ENCODE assay signal across 15 mouse cellular contexts in the genomic region with DNA sequence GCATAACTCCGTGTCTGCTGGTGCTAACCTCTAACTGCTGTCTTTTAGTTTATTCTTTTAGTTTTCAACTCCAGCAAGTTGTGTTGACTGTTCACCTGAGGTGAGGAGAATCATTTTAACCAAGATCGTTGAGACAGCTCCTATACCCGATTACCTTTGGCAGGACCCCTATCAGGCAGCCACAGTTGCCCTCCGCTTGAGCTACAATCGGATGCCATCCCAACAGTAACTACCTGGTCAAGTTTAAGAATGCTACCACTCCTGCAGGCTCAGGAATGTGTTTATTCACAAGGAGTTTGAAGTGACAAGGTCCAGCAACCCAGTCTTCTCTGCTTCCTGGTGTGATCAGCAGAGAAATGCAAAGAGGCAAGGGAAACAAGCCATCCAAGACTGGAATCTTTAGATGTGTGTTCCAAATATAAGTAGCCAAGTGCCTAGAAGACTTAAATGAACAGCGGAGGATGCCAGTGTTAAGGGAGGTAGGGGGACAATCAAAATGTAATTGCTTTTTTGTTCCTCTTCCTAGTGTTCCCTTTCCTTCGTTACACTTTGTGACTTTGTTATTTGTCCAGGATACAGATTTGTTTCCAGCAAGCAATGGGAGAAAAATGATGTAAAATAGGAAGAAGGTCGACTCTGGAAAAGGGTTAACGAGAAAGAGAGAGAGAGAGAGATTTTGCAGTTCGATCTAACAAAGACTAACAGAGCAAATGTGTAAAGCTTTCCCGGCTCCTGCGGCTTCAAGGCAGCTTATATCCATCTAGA.
A peak's percentile ranks its signal among the peaks of the same experiment; 100 is the strongest.
DNase-seq lines count a peak whose midpoint lies in the region; ATAC-seq lines count a peak whose summit lies in the region.
"Had no signal": no experiment of that assay in that cellular context is flagged by ENCODE, and none has a peak within 500 bp of the region (broad histone marks: within the 10 kb centered on the region; RNA-seq: fewer than 3 reads in every experiment).

No protein-coding gene starts in this region.

- DNase-seq in hindbrain, embryonic 11.5 days (ENCODE audit: low spot score): peak; percentile 62
- DNase-seq in embryo, embryonic 9.5 days (ENCODE audit: extremely low spot score): peak; percentile 42
- DNase-seq in neural tube, embryonic 11.5 days (ENCODE audit: low spot score): peak; percentile 43
- DNase-seq in adrenal gland, adult 8-10 months: no peak
- DNase-seq in cerebellum, adult 8-10 months: no peak
- DNase-seq: cerebellum, adult 11-12 months; gastrocnemius, adult 2 months; kidney, postnatal 36 days; lung, adult 2 months; right cerebral cortex, adult 18-20 months; spleen, adult 18-20 months had no signal

- H3K9ac ChIP-seq in hindbrain, embryonic 11.5 days (ENCODE audit: low read depth, low read length): no peak overlapping the region
- no peak overlapping the region for H3K9ac ChIP-seq in hindbrain, embryonic 16.5 days (ENCODE audit: low read depth, low read length)
- H3K9ac ChIP-seq in midbrain, embryonic 12.5 days (replicated peaks): no peak overlapping the region
- H3K9ac ChIP-seq in midbrain, embryonic 16.5 days (ENCODE audit: low read depth, low read length): no peak overlapping the region
- no peak overlapping the region for H3K9ac ChIP-seq in neural tube, embryonic 11.5 days (ENCODE audit: low read length)
- H3K9ac ChIP-seq: limb, embryonic 12.5 days had no signal

- no peak overlapping the region for H3K27ac ChIP-seq in hindbrain, embryonic 11.5 days (ENCODE audit: low read depth, low read length)
- no peak overlapping the region for H3K27ac ChIP-seq in hindbrain, embryonic 16.5 days (ENCODE audit: low read depth, low read length)
- no peak overlapping the region for H3K27ac ChIP-seq in midbrain, embryonic 12.5 days (replicated peaks)
- no peak overlapping the region for H3K27ac ChIP-seq in midbrain, embryonic 16.5 days (ENCODE audit: low read length)
- H3K27ac ChIP-seq in neural tube, embryonic 11.5 days (ENCODE audit: low read depth, low read length): no peak overlapping the region
- H3K27ac ChIP-seq: gastrocnemius, adult 2 months; limb, embryonic 12.5 days had no signal

- no peak overlapping the region for H3K4me3 ChIP-seq in hindbrain, embryonic 11.5 days (ENCODE audit: low read depth, low read length)
- no peak overlapping the region for H3K4me3 ChIP-seq in hindbrain, embryonic 16.5 days (ENCODE audit: low read length)
- H3K4me3 ChIP-seq in midbrain, embryonic 12.5 days: no peak overlapping the region
- no peak overlapping the region for H3K4me3 ChIP-seq in midbrain, embryonic 16.5 days (ENCODE audit: low read depth, low read length)
- no peak overlapping the region for H3K4me3 ChIP-seq in neural tube, embryonic 11.5 days (ENCODE audit: low read depth, low read length)
- H3K4me3 ChIP-seq: gastrocnemius, adult 2 months; limb, embryonic 12.5 days had no signal

- no peaks in the 10 kb centered on the region for H3K9me3 ChIP-seq in hindbrain, embryonic 11.5 days (ENCODE audit: control insufficient read depth, low read length)
- H3K9me3 ChIP-seq in hindbrain, embryonic 16.5 days (ENCODE audit: control insufficient read depth, low read length): no peaks in the 10 kb centered on the region
- no peaks in the 10 kb centered on the region for H3K9me3 ChIP-seq in midbrain, embryonic 12.5 days
- H3K9me3 ChIP-seq in midbrain, embryonic 16.5 days (replicated peaks; ENCODE audit: control insufficient read depth, low read length, poor library complexity, severe bottlenecking): no peaks in the 10 kb centered on the region
- no peaks in the 10 kb centered on the region for H3K9me3 ChIP-seq in neural tube, embryonic 11.5 days (ENCODE audit: control insufficient read depth, low read length)
- H3K9me3 ChIP-seq: limb, embryonic 12.5 days had no signal

- 3% methylated on average over 12 of the region's 12 CpGs for WGBS in hindbrain, embryonic 11.5 days
- 4% methylated on average over 12 of the region's 12 CpGs for WGBS in hindbrain, embryonic 16.5 days
- WGBS in midbrain, embryonic 12.5 days: 4% methylated on average over 12 of the region's 12 CpGs
- 2% methylated on average over 12 of the region's 12 CpGs for WGBS in midbrain, embryonic 16.5 days
- 3% methylated on average over 12 of the region's 12 CpGs for WGBS in neural tube, embryonic 11.5 days

- H3K36me3 ChIP-seq in hindbrain, embryonic 11.5 days (ENCODE audit: control insufficient read depth, insufficient read depth, low read length): no peaks in the 10 kb centered on the region
- H3K36me3 ChIP-seq in hindbrain, embryonic 16.5 days (ENCODE audit: control insufficient read depth, insufficient read depth, low read length): no peaks in the 10 kb centered on the region
- H3K36me3 ChIP-seq in midbrain, embryonic 12.5 days: no peaks in the 10 kb centered on the region
- H3K36me3 ChIP-seq in midbrain, embryonic 16.5 days (ENCODE audit: control insufficient read depth, insufficient read depth, low read length): no peaks in the 10 kb centered on the region
- no peaks in the 10 kb centered on the region for H3K36me3 ChIP-seq in neural tube, embryonic 11.5 days (ENCODE audit: control insufficient read depth, insufficient read depth, low read length)
- H3K36me3 ChIP-seq: limb, embryonic 12.5 days had no signal

- no peak overlapping the region for H3K4me2 ChIP-seq in hindbrain, embryonic 11.5 days (replicated peaks; ENCODE audit: low read depth, low read length)
- no peak overlapping the region for H3K4me2 ChIP-seq in hindbrain, embryonic 16.5 days (ENCODE audit: low read length)
- H3K4me2 ChIP-seq in midbrain, embryonic 12.5 days (replicated peaks): 0 out of 2 replicates have a peak overlapping the region, but pooled peaks have one; percentile 75
- H3K4me2 ChIP-seq in midbrain, embryonic 16.5 days (ENCODE audit: low read length): no peak overlapping the region
- H3K4me2 ChIP-seq in neural tube, embryonic 11.5 days (ENCODE audit: low read depth): no peak overlapping the region
- H3K4me2 ChIP-seq: limb, embryonic 12.5 days had no signal

- no peak for ATAC-seq in hindbrain, embryonic 11.5 days (ENCODE audit: low FRiP score)
- no peak for ATAC-seq in hindbrain, embryonic 16.5 days
- ATAC-seq in midbrain, embryonic 12.5 days (ENCODE audit: low FRiP score, low read depth): no peak
- ATAC-seq in midbrain, embryonic 16.5 days: no peak
- ATAC-seq in neural tube, embryonic 11.5 days (ENCODE audit: insufficient read depth, low FRiP score, low TSS enrichment): no peak

- peaks cover 27% of the 10 kb centered on the region for H3K27me3 ChIP-seq in hindbrain, embryonic 11.5 days (ENCODE audit: control insufficient read depth, insufficient read depth, low read length)
- peaks cover 12% of the 10 kb centered on the region for H3K27me3 ChIP-seq in hindbrain, embryonic 16.5 days (replicated peaks; ENCODE audit: control insufficient read depth, insufficient read depth, low read length)
- H3K27me3 ChIP-seq in midbrain, embryonic 12.5 days: peaks cover 46% of the 10 kb centered on the region
- peaks cover 15% of the 10 kb centered on the region for H3K27me3 ChIP-seq in midbrain, embryonic 16.5 days (ENCODE audit: control insufficient read depth, insufficient read depth, low read depth, low read length)
- peaks cover 33% of the 10 kb centered on the region for H3K27me3 ChIP-seq in neural tube, embryonic 11.5 days (ENCODE audit: control insufficient read depth, insufficient read depth, low read length)

- peaks cover 6% of the 10 kb centered on the region for H3K4me1 ChIP-seq in hindbrain, embryonic 11.5 days (replicated peaks; ENCODE audit: control insufficient read depth, insufficient read depth, low read length)
- peaks cover 16% of the 10 kb centered on the region for H3K4me1 ChIP-seq in hindbrain, embryonic 16.5 days (ENCODE audit: control insufficient read depth, insufficient read depth, low read depth, low read length)
- H3K4me1 ChIP-seq in midbrain, embryonic 12.5 days: peaks cover 23% of the 10 kb centered on the region
- peaks cover 5% of the 10 kb centered on the region; the same call in 1 of the 2 replicates for H3K4me1 ChIP-seq in midbrain, embryonic 16.5 days (ENCODE audit: control insufficient read depth, insufficient read depth, low read length)
- peaks cover 5% of the 10 kb centered on the region; the same call in 1 of the 2 replicates for H3K4me1 ChIP-seq in neural tube, embryonic 11.5 days (ENCODE audit: control insufficient read depth, insufficient read depth, low read length)

Comparison
In these comparisons a context has a peak if more than half of its experiments do, and no peak if none do; other contexts are left out.
1. DNase-seq: peak in hindbrain, embryonic 11.5 days (single experiment), embryo, embryonic 9.5 days (single experiment) and neural tube, embryonic 11.5 days (single experiment); none in adrenal gland, adult 8-10 months (single experiment) and cerebellum, adult 8-10 months (single experiment).